Mouse (Mus musculus) embryonic facial prominence, embryonic 14.5 days (tissue): ENCODE measurements around the gene Hoxd9. TPM values are rescaled to one million over a fixed set of nuclear protein-coding genes. Genes with fewer than 3 reads are reported as not detected.

Experiments used
- ATAC-seq: fragments of 200-750 bp; cut with Nextera tagmentation; 2 replicates; pipeline ENCODE4 v1.8.0; 2017; ENCODE audit warnings: low read depth, moderate number of reproducible peaks, moderate TSS enrichment
- DNase-seq: peaks from one replicate; pipeline ENCODE4 v3.0.0-alpha.2; 2015; ENCODE audit warnings: low spot score
- H3K27ac ChIP-seq: fragments of 300-500 bp; sonication (generic); replicated peaks from 2 replicates; pipeline ENCODE4 v1.5.1; 2014; ENCODE audit warnings: low read depth, mild to moderate bottlenecking, low read length, moderate library complexity
- H3K27me3 ChIP-seq: fragments of 300-500 bp; sonication (generic); replicated peaks from 2 replicates; pipeline ENCODE4 v1.6.1; 2014; ENCODE audit warnings: low read length; ENCODE audit not compliant: control insufficient read depth, insufficient read depth
- H3K36me3 ChIP-seq: fragments of 300-500 bp; sonication (generic); 2 replicates; pipeline ENCODE4 v1.6.1; 2014; ENCODE audit warnings: low read length, mixed read lengths; ENCODE audit not compliant: control insufficient read depth, insufficient read depth
- H3K4me1 ChIP-seq: fragments of 300-500 bp; sonication (generic); 2 replicates; pipeline ENCODE4 v1.6.1; 2014; ENCODE audit warnings: antibody characterized with exemption, low read length; ENCODE audit not compliant: control insufficient read depth, insufficient read depth
- H3K4me2 ChIP-seq: fragments of 300-500 bp; sonication (generic); 2 replicates; pipeline ENCODE4 v1.6.1; 2014; ENCODE audit warnings: low read depth, mild to moderate bottlenecking, low read length, moderate library complexity, mixed read lengths
- H3K4me3 ChIP-seq: fragments of 300-500 bp; sonication (generic); 2 replicates; pipeline ENCODE4 v1.5.1; 2014; ENCODE audit warnings: low read depth, mild to moderate bottlenecking, low read length
- H3K9ac ChIP-seq: fragments of 300-500 bp; sonication (generic); 2 replicates; pipeline ENCODE4 v1.6.1; 2014; ENCODE audit warnings: low read depth, mild to moderate bottlenecking, low read length, moderate library complexity, mixed read lengths
- H3K9me3 ChIP-seq: fragments of 300-500 bp; sonication (generic); 2 replicates; pipeline ENCODE4 v1.6.1; 2016; ENCODE audit warnings: low read length; ENCODE audit not compliant: control insufficient read depth
- WGBS: fragments of 180-500 bp; shearing (Covaris S2); extraction: QIAGEN DNeasy Blood & Tissue Kit; methylation state at CpG from one replicate; pipeline ENCODE4 v1.1.7; 2014; 5-methylcytosine and 5-hydroxymethylcytosine counted together
- polyA plus RNA-seq: library from polyadenylated mRNA; unstranded; fragments of >200 nt; fragmentation: Nextera tagmentation; extraction: Ambion mirVana; gene quantifications from 2 replicates; pipeline ENCODE4 v1.2.1, GENCODE M21; 2014

Hoxd9 gene
- polyA plus RNA-seq, 1 experiment from 2014 or later: 2.0 TPM

- Histone ChIP-seq H3K4me2 (no peak overlapping the region), H3K27ac (no peak overlapping the region), H3K4me1 (peaks cover 9% of the 10 kb centered on the region; the same call in 1 of the 2 replicates), H3K9me3 (no peaks in the 10 kb centered on the region), H3K36me3 (no peaks in the 10 kb centered on the region), H3K4me3 (no peak overlapping the region), H3K27me3 (peaks cover 97% of the 10 kb centered on the region), H3K9ac (no peak overlapping the region)
- DNase-seq (no peak), ATAC-seq (no peak)
- 5% methylated on average over 5 of the region's 5 CpGs for WGBS
Observed at GRCm38 (mm10) chr2:74709465-74710419, 12.2 kb downstream of the Hoxd9 start.

- no peaks in the 10 kb centered on the region for H3K9me3 ChIP-seq
- no peak overlapping the region for H3K27ac ChIP-seq
- DNase-seq (no peak), ATAC-seq (no peak)
- peaks cover 99% of the 10 kb centered on the region for H3K27me3 ChIP-seq
- H3K36me3 ChIP-seq: no peaks in the 10 kb centered on the region
- peak overlapping the region; percentile 21 for H3K4me2 ChIP-seq
- no peak overlapping the region for H3K9ac ChIP-seq
- 2% methylated on average over 16 of the region's 16 CpGs for WGBS
- peaks cover 2% of the 10 kb centered on the region; the same call in 1 of the 2 replicates for H3K4me1 ChIP-seq
- H3K4me3 ChIP-seq: peak overlapping the region; percentile 42; the same call in 1 of the 2 replicates
Observed at GRCm38 (mm10) chr2:74710929-74711543, 13.5 kb downstream of the Hoxd9 start.

GRCm38 (mm10) chr2:74711721-74712621, 14.4 kb downstream of the Hoxd9 start, which contains the start of the genes Hoxd3 and Hoxd4:
Gene Hoxd3 (plus strand): TSS chr2:74711927.
Gene Hoxd4 (plus strand): TSS chr2:74711929.
- 1% methylated on average over 48 of the region's 65 CpGs for WGBS

GRCm38 (mm10) chr2:74713239-74714150, 16.0 kb downstream of the Hoxd9 start:
- Histone ChIP-seq H3K9ac (no peak overlapping the region), H3K9me3 (no peaks in the 10 kb centered on the region), H3K27me3 (peaks cover 100% of the 10 kb centered on the region), H3K36me3 (no peaks in the 10 kb centered on the region), H3K4me3 (no peak overlapping the region), H3K4me2 (peak overlapping the region; percentile 18; the same call in 1 of the 2 replicates), H3K4me1 (peaks cover 2% of the 10 kb centered on the region; the same call in 1 of the 2 replicates), H3K27ac (no peak overlapping the region)
- DNase-seq (no peak), ATAC-seq (no peak)
- 7% methylated on average over 19 of the region's 19 CpGs for WGBS

More at GRCm38 (mm10) chr2:74711721-74712621, 14.4 kb downstream of the Hoxd9 start, which contains the start of the genes Hoxd3 and Hoxd4:
- H3K4me3 ChIP-seq: peak within 1 kb of the TSS; percentile 42
- peak within 1 kb of the TSS; percentile 53 for H3K4me2 ChIP-seq
- no peaks in the 10 kb centered on the region for H3K9me3 ChIP-seq
- peak within 1 kb of the TSS; percentile 51 for H3K9ac ChIP-seq
- peaks cover 99% of the 10 kb centered on the region for H3K27me3 ChIP-seq
- DNase-seq: no peak
- H3K36me3 ChIP-seq: no peaks in the 10 kb centered on the region
- no peak for ATAC-seq
- 0 out of 2 replicates have a peak within 1 kb of the TSS, but pooled peaks have one; percentile 13 for H3K27ac ChIP-seq
- H3K4me1 ChIP-seq: peaks cover 2% of the 10 kb centered on the region; the same call in 1 of the 2 replicates

DNA sequence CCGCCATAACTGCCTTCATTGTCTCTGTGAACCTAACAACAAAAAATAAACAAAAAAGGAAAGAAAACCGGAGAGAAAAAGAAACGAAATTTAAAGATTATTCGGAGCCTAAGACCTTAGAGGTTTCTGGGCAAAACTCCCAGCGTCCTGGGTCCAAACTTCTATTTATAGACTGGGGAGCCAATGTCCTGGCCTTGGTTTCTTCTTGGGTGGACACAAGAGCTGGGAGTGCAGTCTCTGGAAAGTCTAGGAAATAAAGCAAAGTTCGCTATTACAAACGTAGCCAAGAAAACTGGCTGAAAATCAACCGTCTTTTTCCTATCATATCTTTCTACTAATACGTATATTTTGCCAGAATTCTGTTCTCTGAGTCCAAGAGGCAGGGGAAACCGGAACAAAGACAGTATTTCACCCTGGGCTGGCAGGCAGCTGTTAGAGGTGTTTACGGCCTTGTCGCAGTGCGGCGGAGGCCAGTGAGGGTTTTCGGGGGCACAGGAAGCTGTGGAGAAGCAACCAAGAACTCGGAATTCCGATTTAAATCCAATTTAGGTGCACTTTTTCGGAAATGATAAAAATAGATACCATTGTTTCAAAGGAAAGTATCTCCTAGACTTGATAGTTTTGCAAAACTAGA, 16.7 kb downstream of the Hoxd9 start:
- Histone ChIP-seq H3K27ac (no peak overlapping the region; the same call in 1 of the 2 replicates), H3K4me2 (peak overlapping the region; percentile 18; the same call in 1 of the 2 replicates), H3K9me3 (no peaks in the 10 kb centered on the region), H3K4me3 (no peak overlapping the region), H3K36me3 (no peaks in the 10 kb centered on the region), H3K4me1 (peaks cover 2% of the 10 kb centered on the region; the same call in 1 of the 2 replicates), H3K9ac (no peak overlapping the region), H3K27me3 (peaks cover 100% of the 10 kb centered on the region)
- WGBS: 5% methylated on average over 18 of the region's 18 CpGs
- ATAC-seq (no peak), DNase-seq (no peak)

DNA sequence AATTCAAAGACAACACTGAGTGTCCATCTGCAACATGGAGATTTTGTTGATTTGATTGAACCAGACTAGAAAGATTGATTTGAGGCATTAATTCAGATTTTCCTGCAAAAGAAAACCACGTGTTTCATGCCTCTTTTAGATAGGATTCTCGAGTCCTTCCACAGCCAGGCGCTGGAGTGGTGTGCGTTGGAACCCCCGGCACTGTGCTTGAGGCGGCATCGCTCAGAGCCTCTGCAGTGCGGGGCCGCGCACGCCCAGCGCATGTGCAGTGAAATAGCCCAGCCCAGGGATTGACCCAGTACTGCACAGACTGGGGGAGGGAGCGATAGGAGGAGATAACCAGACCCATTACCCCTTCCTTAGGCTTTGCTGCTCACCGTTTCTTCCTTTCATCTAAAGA, 17.4 kb downstream of the Hoxd9 start:
- H3K27me3 ChIP-seq: peaks cover 100% of the 10 kb centered on the region
- peak overlapping the region; percentile 18; the same call in 1 of the 2 replicates for H3K4me2 ChIP-seq
- no peak for ATAC-seq
- no peak for DNase-seq
- H3K4me3 ChIP-seq: no peak overlapping the region
- H3K4me1 ChIP-seq: peaks cover 2% of the 10 kb centered on the region; the same call in 1 of the 2 replicates
- WGBS: 2% methylated on average over 14 of the region's 14 CpGs
- H3K9me3 ChIP-seq: no peaks in the 10 kb centered on the region
- no peak overlapping the region for H3K27ac ChIP-seq
- H3K9ac ChIP-seq: no peak overlapping the region
- no peaks in the 10 kb centered on the region for H3K36me3 ChIP-seq
